Mouse (Mus musculus): ENCODE results near the gene Pmepa1. TPM values are rescaled to one million over a fixed set of nuclear protein-coding genes. Genes with fewer than 3 reads are reported as not detected.
A peak's percentile ranks its signal among the peaks of the same experiment; 100 is the strongest.

Pmepa1 gene
- 10 to 100 TPM; 45.8 to 49.9 TPM for total RNA-seq (2021)
- long read RNA-seq, experiment 1, full-length matches to known transcripts = 105 of 119 reads
- long read RNA-seq, experiment 1, partial matches to known transcripts = 0 of 119 reads
- long read RNA-seq, experiment 1, other reads (novel, unspliced or antisense) = 14 of 119 reads
- long read RNA-seq, experiment 2, full-length matches to known transcripts = 112 of 123 reads
- long read RNA-seq, experiment 2, partial matches to known transcripts = 0 of 123 reads
- long read RNA-seq, experiment 2, other reads (novel, unspliced or antisense) = 11 of 123 reads

DNA sequence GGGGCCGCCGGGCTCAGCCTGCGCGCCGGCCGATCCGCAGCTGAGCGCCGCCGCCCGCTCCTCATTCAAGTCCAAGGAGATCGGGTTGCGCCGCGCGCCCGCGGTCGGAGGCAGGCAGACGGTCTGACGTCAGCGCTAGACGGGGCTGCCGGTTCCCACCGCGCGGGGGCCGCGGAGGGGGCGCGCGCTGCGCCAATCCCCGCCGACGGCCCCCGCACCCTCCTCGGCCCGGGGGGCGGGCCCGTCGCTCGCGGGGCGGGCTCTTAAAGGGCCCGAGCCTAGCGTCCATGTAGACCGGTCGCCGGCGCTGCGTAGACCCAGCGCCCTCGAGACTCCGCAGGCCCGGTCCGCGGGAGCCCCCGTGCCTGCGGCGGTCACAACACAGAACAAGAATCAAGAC, at the start of gene Pmepa1:
Pmepa1 (minus strand) TSS at position 125 of the 400 bp plus-strand sequence.
- DNase-seq (ENCODE audit: low spot score in 2 of 2) = peak; percentile 88 to 93

- no peak for DNase-seq (ENCODE audit: low spot score in 2 of 2)
Observed at GRCm38 (mm10) chr2:173321754-173322153, 45.4 kb upstream of the Pmepa1 start.

DNA sequence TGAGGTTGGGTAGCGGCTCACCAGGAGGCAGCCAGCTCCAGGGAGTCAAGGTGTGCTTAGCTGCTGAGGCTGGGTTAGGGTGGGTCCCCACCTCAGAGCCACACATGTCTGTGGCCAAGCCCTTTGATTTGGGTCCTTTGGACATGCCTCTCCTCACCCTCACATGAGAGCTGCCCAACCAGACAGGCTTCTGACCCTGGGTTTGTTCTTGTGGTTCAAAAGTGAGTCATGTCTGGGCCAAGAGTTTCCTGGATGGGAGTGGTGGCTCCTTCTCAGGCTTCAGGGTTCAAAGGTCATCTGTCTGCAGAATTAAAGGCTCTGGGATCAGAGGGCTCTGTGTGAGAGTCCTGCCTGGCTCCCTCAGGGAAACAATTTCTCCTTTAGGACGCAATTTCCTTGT, 44.9 kb upstream of the Pmepa1 start:
- no peak for DNase-seq (ENCODE audit: low spot score in 2 of 2)

- no peak for DNase-seq (ENCODE audit: low spot score in 2 of 2)
Observed at GRCm38 (mm10) chr2:173314291-173314690, 38.0 kb upstream of the Pmepa1 start.

DNA sequence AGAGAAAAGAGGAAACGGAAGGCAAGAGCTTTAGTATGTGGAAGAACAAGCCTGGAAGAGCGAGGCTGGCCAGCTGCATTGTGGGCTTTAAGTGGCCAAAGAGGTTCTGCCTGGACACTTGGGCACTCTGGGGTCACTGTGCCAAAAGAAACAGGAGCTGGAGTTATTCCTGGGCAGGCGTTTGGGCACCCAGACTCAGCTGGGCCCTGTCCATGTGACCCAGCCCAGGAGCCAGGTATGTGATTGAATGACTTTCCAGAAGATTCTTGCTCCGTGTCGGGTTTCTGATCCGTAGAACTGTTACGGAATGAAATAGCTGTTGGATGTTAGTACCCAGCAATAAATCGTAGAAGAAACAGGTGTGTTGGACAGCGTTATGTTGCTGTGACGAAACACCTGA, 32.2 kb upstream of the Pmepa1 start:
- DNase-seq (ENCODE audit: low spot score in 2 of 2) = no peak

DNA sequence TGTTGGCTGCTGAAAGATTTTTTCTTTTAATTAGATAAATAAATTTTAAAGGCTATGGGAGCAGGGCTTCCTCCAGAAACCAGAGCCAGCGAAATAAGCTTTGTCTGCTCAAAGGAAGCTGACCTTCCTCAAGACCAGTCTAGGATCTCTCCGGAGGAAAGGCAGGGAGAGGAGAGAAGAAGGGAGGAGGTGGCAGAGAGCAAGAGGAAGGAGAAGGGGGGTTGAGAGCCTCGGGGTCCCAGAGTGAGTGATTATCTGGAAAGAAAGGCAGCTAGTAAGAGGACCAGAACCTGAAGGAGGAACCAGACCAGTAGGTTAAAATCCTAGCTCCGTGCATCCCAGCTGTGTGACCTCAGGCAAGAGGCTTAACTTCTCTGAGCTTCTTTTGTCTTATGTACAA, 31.7 kb upstream of the Pmepa1 start:
- no peak for DNase-seq (ENCODE audit: low spot score in 2 of 2)

GRCm38 (mm10) chr2:173307561-173307960, 31.2 kb upstream of the Pmepa1 start:
- peak; percentile 53 to 72 for DNase-seq (ENCODE audit: low spot score in 2 of 2)

GRCm38 (mm10) chr2:173306734-173307525, 30.6 kb upstream of the Pmepa1 start:
- DNase-seq (ENCODE audit: low spot score in 2 of 2) = peak; percentile 87 to 88

DNA sequence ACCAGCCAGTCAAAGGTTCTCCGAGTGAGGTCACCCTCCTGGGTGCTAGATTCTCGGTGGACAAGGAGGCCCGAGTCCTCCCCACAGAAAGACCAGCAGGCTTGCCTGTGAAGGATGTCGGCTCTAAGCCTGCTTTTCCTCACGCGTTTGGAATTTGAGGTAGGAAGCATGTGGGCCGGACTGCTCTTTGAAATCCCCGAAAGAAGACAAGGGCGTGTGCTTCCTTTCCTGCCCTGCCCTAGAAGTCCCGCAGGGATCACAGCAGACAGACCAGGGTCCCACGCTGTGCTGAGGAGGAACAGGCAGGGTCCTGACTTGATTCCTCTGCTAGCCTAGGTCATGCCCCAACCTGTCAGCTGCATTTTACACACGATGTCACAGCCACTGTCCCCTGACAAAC, 28.7 kb upstream of the Pmepa1 start:
- DNase-seq (ENCODE audit: low spot score in 2 of 2) = no peak

GRCm38 (mm10) chr2:173300663-173301630, 24.6 kb upstream of the Pmepa1 start:
- DNase-seq (ENCODE audit: low spot score in 2 of 2) = peak; percentile 42 to 47

DNA sequence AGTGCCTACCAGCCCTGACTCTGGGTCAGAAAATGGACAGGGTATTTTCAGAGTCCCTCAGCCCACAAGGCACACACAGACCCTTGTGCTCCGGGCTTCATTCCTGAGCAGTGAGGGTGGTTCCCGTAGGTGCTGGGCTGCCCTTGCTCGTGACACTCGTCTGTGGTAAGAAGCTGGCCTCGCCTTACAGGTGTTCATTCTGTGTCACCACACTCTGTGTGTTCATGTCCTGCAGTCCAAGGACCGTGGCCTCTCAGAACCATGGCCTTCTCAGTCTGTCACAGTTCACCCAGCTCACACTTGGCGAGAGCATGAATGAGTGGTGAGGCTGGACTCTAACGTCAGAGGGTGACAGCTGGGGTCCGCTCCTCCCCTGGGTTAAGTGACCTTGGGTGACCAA, 20.1 kb upstream of the Pmepa1 start:
- no peak for DNase-seq (ENCODE audit: low spot score in 2 of 2)

DNA sequence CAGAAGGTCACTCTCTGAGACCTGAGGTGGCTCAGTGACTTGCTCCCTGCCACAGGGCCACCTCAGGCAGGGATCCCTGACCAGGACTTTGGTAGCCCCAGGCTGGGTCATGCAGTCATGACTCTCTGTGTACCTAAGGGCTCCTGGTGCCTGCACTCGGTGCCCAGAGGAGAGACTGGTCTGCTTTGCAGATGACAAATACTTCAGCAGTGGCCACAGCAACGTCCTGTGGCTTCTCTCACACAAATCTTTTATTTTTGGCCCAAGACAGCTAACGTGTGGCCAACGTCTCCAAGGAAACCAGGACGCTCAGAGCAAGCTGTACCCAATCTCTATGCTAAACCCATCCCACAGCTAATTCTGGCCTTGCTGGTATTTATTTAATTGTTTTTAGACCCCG, 16.7 kb upstream of the Pmepa1 start:
- peak in 1 of 2 experiments; percentile 39 for DNase-seq (ENCODE audit: low spot score in 2 of 2)

GRCm38 (mm10) chr2:173292551-173292950, 16.2 kb upstream of the Pmepa1 start:
- DNase-seq (ENCODE audit: low spot score in 2 of 2) = no peak

- DNase-seq (ENCODE audit: low spot score in 2 of 2) = no peak
Observed at GRCm38 (mm10) chr2:173290981-173291380, 14.6 kb upstream of the Pmepa1 start.

- DNase-seq (ENCODE audit: low spot score in 2 of 2) = no peak
Observed at GRCm38 (mm10) chr2:173289928-173290327, 13.6 kb upstream of the Pmepa1 start.

- DNase-seq (ENCODE audit: low spot score in 2 of 2) = peak in 1 of 2 experiments; percentile 20
Observed at GRCm38 (mm10) chr2:173285816-173286538, 9.6 kb upstream of the Pmepa1 start.

DNA sequence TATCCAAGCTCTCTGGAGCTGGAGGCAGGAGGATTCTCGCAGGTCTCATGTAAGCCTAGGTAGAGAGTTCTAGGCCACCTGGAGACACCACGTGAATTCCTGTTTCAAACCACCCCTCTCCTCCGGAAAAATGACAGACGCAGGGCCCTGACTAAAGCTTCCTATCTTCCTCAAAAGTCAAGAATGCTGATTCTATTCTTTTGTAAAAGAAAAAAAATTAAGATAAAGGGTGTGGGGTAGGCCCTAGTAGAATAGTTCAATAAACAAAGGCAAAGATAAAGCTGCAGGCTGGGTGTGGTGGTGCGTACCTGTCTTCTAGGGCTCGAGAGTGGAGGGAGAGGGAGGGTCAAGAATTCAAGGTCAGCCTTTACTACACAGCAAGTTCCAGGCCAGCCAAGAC, 8.4 kb upstream of the Pmepa1 start:
- DNase-seq (ENCODE audit: low spot score in 2 of 2) = no peak

DNA sequence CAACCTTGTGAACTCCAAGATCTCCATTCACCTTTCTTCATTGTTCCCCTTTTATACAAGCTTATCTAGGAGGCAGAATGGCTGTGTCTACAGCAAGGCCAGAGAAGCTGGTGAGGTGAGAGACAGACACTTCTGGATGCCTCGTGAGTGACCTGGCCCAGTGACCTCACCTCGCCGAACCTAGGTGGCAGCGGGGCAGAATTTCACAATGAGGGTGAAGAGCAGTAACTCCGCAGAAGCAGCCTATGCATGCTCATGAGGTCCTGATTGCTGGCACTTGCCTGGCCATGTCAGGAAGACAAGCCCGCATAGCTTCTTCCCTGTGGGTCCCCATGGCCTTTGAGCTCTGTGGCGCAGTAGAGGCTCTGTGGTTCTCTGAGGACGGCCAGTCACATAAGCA, 5.9 kb upstream of the Pmepa1 start:
- DNase-seq (ENCODE audit: low spot score in 2 of 2) = no peak

DNA sequence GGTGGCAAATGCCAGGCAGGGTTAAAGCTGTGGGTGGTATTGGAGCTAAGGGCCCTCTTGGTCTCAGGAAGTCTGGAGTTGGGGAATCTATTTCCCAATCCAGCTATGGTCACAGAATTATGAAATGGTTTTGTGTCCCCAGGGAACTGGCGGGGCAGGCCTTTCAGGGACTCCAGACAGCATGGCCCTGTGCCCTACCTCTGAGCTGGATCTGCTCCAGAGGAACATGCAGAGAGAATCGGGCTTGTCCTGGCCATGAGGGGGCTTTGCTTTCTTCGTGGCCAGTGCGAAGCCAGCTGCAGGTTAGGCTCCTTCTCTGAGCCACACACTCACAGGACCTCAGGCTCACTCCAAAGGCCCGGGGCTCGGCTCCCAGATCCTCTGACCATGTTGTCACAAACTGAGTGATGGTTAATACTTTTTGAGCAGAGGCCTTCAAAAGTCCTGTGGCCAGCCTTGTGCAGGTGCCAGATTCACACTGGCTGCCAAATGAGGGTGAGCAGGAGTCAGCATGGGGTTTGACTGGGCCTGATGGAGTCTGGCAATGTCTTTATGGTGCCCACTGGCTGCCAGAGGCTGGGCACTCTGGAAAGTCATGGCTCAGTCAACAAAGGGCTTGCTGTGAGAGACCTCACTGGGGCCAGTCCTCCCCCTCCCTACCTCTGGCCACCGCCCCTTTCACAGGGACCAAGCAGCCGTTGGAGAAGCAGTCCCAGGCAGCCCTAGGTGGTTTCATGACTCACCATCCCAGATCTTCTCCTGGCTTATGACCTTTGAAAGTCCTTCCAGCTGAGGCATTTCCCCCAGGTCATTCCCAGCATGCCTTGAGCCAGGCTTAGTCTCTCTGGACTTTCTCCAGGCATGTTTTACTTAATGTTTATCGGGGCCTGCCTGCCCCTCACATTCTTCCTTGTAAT, 4.9 kb upstream of the Pmepa1 start:
- DNase-seq (ENCODE audit: low spot score in 2 of 2) = no peak
